Mouse (Mus musculus) liver, embryonic 12.5 days (tissue): ENCODE measurements at regions not wholly inside any gene's neighbourhood (a gene's known extent, or its start where the extent isn't known, plus 50 kb on each side); places are given as distances from the start of the nearest gene placed in this dataset.

Experiments
- ATAC-seq: fragments of 200-750 bp; cut with Nextera tagmentation; 2 replicates; pipeline ENCODE4 v1.8.0; 2017; ENCODE audit warnings: moderate number of reproducible peaks, mild to moderate bottlenecking, moderate library complexity
- H3K27ac ChIP-seq: fragments of 300-500 bp; sonication (generic); 2 replicates; pipeline ENCODE4 v1.5.1; 2016; ENCODE audit warnings: mild to moderate bottlenecking
- H3K27me3 ChIP-seq: fragments of 300-500 bp; sonication (generic); replicated peaks from 2 replicates; pipeline ENCODE4 v1.6.1; 2016; ENCODE audit warnings: mild to moderate bottlenecking, moderate library complexity
- H3K36me3 ChIP-seq: fragments of 300-500 bp; sonication (generic); 2 replicates; pipeline ENCODE4 v1.6.1; 2016; ENCODE audit warnings: mild to moderate bottlenecking, moderate library complexity
- H3K4me1 ChIP-seq: fragments of 300-500 bp; sonication (generic); 2 replicates; pipeline ENCODE4 v1.6.1; 2016
- H3K4me2 ChIP-seq: fragments of 300-500 bp; sonication (generic); 2 replicates; pipeline ENCODE4 v1.6.1; 2016; ENCODE audit warnings: mild to moderate bottlenecking, moderate library complexity
- H3K4me3 ChIP-seq: fragments of 300-500 bp; sonication (generic); 2 replicates; pipeline ENCODE4 v1.5.1; 2016; ENCODE audit warnings: mild to moderate bottlenecking, moderate library complexity
- H3K9ac ChIP-seq: fragments of 300-500 bp; sonication (generic); 2 replicates; pipeline ENCODE4 v1.6.1; 2016; ENCODE audit warnings: mild to moderate bottlenecking, moderate library complexity
- H3K9me3 ChIP-seq: fragments of 300-500 bp; sonication (generic); replicated peaks from 2 replicates; pipeline ENCODE4 v1.6.1; 2016; ENCODE audit warnings: mild to moderate bottlenecking, moderate library complexity
- WGBS: fragments of 180-500 bp; shearing (Covaris S2); methylation state at CpG from one replicate; pipeline ENCODE4 v1.1.7; 2016; ENCODE audit not compliant: insufficient replicate concordance; 5-methylcytosine and 5-hydroxymethylcytosine counted together

DNA sequence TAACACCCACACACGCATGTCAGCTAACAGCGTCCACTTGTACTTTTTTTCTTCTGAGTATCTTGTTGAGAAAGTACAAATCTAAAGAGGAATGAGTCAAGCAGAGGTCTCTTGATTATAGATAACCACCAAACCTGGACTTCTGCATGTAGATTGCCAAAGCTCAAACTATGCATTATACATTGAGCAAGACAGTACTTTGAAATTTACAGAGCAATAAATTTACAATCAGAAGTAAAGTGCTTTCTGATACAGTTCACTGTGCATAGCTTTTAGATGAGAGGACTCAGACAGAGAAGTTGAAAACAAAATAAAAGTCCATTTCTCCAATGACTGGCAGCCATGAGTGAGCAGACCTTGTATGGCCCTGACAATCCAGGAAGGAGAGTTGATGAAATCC, 597.0 kb downstream of the Efnb2 start:
- Histone ChIP-seq H3K27ac (no peak overlapping the region), H3K4me2 (no peak overlapping the region), H3K4me3 (no peak overlapping the region), H3K9ac (no peak overlapping the region), H3K36me3 (no peaks in the 10 kb centered on the region), H3K27me3 (no peaks in the 10 kb centered on the region), H3K4me1 (no peaks in the 10 kb centered on the region), H3K9me3 (no peaks in the 10 kb centered on the region)
- ATAC-seq = no peak
- 78% methylated on average over 2 of the region's 2 CpGs for WGBS

DNA sequence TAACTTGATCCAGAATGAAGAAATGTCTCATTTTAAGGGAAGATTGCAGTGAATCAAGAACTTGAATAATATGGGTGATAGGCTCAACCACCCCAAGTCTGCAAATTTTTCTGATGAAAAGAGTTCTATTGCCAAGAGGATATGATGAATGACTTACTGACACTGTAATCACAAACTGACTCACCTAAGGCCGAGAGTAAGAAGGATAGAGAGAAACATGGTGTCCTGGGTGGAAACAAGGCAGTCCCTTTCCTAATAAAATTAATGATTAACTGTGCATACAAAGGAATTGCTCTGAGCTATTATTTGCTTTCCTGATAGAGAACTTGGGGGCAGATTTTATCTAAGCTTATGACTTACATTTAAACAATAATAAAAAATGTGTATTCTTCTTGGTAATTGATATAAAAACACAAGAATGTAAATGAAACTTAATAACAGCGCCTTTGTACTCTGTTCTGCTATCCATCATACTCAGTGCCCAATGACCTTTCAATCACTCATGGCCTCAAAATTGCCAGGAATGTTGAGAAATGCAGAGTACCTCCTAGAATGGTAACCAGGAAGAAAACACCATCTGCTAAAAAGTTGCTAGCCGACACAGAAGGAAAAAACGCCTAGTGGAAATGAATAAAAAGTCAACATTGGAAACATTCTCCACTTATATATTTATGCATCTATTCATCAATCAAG, 606.7 kb downstream of the Efnb2 start:
- Histone ChIP-seq H3K27ac (no peak overlapping the region), H3K4me2 (no peak overlapping the region), H3K4me1 (no peaks in the 10 kb centered on the region), H3K9ac (no peak overlapping the region), H3K27me3 (no peaks in the 10 kb centered on the region), H3K36me3 (no peaks in the 10 kb centered on the region), H3K4me3 (no peak overlapping the region), H3K9me3 (no peaks in the 10 kb centered on the region)
- ATAC-seq = no peak
- WGBS = 60% methylated on average over 4 of the region's 4 CpGs

DNA sequence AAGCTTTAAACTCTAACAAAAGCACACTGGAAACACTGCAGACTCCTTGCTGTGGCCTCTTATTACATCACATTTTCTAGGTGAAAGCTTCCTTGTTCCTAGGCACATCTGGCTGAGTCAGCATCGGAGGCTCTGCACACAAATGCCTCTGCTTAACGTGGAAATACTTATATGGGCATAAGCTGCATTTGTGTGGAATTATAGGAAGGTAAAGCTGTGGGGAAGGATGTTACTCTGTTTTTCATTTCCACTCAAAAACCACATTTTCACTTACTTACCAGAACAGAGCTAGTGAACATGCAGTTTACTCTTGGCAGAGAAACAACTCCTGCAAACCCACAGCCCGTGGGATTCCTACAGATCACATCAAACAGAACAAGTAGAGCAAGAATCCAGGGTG, 609.9 kb downstream of the Efnb2 start:
- H3K4me2 ChIP-seq = no peak overlapping the region
- WGBS = 37% methylated on average over 3 of the region's 3 CpGs
- H3K9ac ChIP-seq = no peak overlapping the region
- H3K27ac ChIP-seq = no peak overlapping the region
- H3K9me3 ChIP-seq = no peaks in the 10 kb centered on the region
- H3K36me3 ChIP-seq = no peaks in the 10 kb centered on the region
- no peak overlapping the region for H3K4me3 ChIP-seq
- no peak for ATAC-seq
- H3K4me1 ChIP-seq = no peaks in the 10 kb centered on the region
- no peaks in the 10 kb centered on the region for H3K27me3 ChIP-seq

DNA sequence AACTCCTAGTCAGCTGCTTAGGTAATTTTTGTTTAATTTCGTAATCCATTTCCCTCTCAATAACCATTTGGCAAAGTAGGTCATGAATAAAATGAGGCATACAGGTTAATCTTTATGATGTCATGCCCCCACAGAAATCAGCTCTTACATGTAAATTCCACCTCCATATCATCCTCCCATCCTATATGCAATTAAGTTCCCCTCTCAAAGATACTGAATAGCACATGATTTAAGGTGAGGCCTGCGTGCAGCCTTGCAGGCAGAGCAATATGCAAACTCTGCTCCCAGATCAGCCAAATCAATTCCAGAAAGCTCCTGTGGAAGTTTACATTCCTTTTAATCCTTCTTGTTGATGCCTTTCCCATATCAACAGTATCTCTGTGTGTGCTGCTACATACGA, 610.3 kb downstream of the Efnb2 start:
- Histone ChIP-seq H3K9me3 (no peaks in the 10 kb centered on the region), H3K27me3 (no peaks in the 10 kb centered on the region), H3K4me2 (no peak overlapping the region), H3K4me1 (no peaks in the 10 kb centered on the region), H3K27ac (no peak overlapping the region), H3K4me3 (no peak overlapping the region), H3K36me3 (no peaks in the 10 kb centered on the region), H3K9ac (no peak overlapping the region)
- ATAC-seq = no peak
- WGBS = 49% methylated on average over 3 of the region's 3 CpGs

DNA sequence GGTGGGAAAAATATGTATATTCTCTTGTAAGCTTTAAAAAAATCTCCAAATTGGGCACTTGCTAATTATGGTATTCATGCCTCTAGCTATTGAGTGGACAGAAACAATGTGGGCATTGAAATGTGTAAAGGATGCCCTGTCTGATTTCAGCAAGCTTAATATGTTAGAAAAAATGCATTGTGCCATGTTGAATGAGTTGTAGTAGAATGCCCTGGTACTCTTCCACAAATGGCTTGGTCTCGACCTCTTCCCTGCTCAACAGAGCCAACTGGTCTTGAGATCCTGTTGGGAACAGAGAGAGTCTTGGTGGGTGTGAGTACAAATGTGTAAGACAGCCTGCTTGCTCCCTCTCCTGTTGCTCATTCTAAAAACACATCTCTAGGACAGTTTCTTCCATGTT, 616.1 kb downstream of the Efnb2 start:
- Histone ChIP-seq H3K27me3 (no peaks in the 10 kb centered on the region), H3K4me1 (no peaks in the 10 kb centered on the region), H3K27ac (no peak overlapping the region), H3K4me2 (no peak overlapping the region), H3K36me3 (no peaks in the 10 kb centered on the region), H3K9ac (no peak overlapping the region), H3K9me3 (no peaks in the 10 kb centered on the region), H3K4me3 (no peak overlapping the region)
- WGBS = 43% methylated on average over 1 of the region's 1 CpGs
- no peak for ATAC-seq

DNA sequence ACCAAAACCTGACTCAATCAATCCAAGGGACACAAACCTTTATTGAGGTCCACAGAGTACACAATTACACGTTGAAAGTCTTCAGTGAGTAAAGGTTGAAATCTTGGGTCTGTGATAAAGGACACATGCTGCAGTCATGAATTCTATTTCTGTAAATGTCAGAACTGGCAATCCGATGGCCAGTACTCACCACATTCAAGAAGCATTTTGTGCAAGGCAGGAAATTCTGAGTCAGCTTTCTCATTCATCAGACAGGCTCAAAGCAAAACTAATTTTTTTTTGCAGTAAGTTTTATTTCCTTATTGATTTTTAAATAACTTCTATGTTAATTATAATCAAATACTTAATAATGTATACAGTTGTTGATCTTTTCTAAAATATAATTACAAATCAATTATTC, 616.7 kb downstream of the Efnb2 start:
- Histone ChIP-seq H3K9me3 (no peaks in the 10 kb centered on the region), H3K4me3 (no peak overlapping the region), H3K9ac (no peak overlapping the region), H3K27ac (no peak overlapping the region), H3K36me3 (no peaks in the 10 kb centered on the region), H3K4me1 (no peaks in the 10 kb centered on the region), H3K4me2 (no peak overlapping the region), H3K27me3 (no peaks in the 10 kb centered on the region)
- ATAC-seq = no peak
- WGBS = 60% methylated on average over 2 of the region's 2 CpGs

DNA sequence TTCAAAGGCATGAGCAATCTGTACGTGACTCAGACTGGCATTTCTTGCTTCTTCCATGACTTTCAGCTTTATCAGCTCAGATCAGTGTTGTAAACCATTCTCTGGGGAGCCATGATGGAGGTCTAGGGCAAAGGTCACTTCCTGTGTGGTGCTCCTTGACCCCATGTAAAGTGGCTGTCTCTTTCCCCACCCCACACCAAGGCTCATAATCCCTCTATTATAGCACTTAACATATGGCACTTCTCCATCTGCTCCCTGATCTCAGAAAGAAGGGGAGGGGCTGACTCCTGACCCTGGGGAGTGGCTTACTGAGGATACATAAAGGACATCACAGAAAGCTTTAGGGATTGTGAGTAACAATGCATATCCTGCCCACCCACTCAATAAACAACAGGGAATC, 623.1 kb downstream of the Efnb2 start:
- H3K27ac ChIP-seq = no peak overlapping the region
- H3K9ac ChIP-seq = no peak overlapping the region
- no peaks in the 10 kb centered on the region for H3K27me3 ChIP-seq
- no peaks in the 10 kb centered on the region for H3K9me3 ChIP-seq
- WGBS = 45% methylated on average over 1 of the region's 1 CpGs
- no peak overlapping the region for H3K4me3 ChIP-seq
- ATAC-seq = no peak
- H3K36me3 ChIP-seq = no peaks in the 10 kb centered on the region
- no peaks in the 10 kb centered on the region for H3K4me1 ChIP-seq
- H3K4me2 ChIP-seq = no peak overlapping the region

DNA sequence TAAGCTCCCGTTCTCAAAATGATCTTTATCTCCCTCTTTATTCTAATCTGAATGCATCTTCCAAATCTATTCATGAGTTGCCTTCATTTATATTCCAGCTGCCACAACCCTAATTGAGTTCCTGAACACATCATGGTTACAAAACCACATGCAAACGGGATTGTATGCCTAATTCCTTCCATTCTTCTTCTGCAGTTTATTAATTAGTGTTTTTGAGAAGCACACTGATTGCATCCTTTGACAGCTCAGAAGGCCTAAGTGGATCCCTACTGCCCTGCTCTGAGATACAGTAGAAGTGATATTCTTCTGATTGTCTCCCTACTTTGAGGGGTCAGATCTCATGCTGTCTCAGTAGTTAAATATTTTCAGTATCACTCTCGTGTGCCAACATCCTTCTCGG, 649.9 kb downstream of the Efnb2 start:
- Histone ChIP-seq H3K4me3 (no peak overlapping the region), H3K4me2 (no peak overlapping the region), H3K27ac (no peak overlapping the region), H3K27me3 (no peaks in the 10 kb centered on the region), H3K9me3 (no peaks in the 10 kb centered on the region), H3K4me1 (no peaks in the 10 kb centered on the region), H3K9ac (no peak overlapping the region), H3K36me3 (no peaks in the 10 kb centered on the region)
- ATAC-seq = no peak
- WGBS = 57% methylated on average over 4 of the region's 4 CpGs

DNA sequence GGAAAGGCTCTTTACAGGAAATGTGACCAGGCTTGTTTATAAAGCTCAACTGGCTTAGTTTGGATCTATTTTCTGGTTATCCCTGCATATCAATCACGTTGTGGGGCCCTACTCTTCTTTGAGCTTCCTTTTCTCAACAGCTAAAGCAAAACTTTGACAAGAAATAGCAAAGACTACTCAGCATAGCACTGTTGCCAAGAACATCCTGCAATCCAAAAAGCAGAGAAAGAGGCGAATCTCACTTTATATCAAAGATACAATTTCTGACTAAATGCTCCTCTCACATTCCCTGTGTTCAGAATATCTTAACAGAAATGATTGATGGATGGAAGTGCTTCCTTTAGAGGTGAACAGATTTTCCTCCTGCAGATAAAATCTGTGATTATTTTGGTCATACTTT, 666.1 kb downstream of the Efnb2 start:
- ATAC-seq = no peak
- Histone ChIP-seq H3K27me3 (no peaks in the 10 kb centered on the region), H3K9me3 (no peaks in the 10 kb centered on the region), H3K4me1 (no peaks in the 10 kb centered on the region), H3K4me2 (no peak overlapping the region), H3K4me3 (no peak overlapping the region), H3K9ac (no peak overlapping the region), H3K27ac (no peak overlapping the region), H3K36me3 (no peaks in the 10 kb centered on the region)
- WGBS = 25% methylated on average over 2 of the region's 2 CpGs

DNA sequence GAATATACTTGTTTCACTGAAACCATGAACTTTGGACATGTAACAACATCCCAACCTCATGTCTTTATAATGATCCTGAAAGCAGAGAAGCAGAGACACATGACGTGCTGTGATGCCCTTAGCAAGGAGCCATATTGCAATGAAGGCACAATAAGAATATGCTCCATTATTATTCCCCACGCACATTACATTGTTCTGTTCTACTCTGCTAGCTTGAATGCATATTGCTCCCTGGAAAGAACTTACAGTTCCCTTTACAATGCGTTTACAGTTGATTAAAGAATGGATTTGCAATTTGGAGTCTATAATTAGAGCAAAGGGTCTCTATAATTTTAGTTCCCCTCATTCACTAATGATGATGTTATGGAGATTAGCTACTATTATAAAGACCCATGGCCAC, 672.2 kb downstream of the Efnb2 start:
- no peaks in the 10 kb centered on the region for H3K27me3 ChIP-seq
- no peak overlapping the region for H3K27ac ChIP-seq
- H3K4me1 ChIP-seq = no peaks in the 10 kb centered on the region
- H3K9me3 ChIP-seq = no peaks in the 10 kb centered on the region
- no peak overlapping the region for H3K4me2 ChIP-seq
- no peaks in the 10 kb centered on the region for H3K36me3 ChIP-seq
- no peak overlapping the region for H3K4me3 ChIP-seq
- no peak overlapping the region for H3K9ac ChIP-seq
- WGBS = 57% methylated on average over 3 of the region's 3 CpGs
- no peak for ATAC-seq

DNA sequence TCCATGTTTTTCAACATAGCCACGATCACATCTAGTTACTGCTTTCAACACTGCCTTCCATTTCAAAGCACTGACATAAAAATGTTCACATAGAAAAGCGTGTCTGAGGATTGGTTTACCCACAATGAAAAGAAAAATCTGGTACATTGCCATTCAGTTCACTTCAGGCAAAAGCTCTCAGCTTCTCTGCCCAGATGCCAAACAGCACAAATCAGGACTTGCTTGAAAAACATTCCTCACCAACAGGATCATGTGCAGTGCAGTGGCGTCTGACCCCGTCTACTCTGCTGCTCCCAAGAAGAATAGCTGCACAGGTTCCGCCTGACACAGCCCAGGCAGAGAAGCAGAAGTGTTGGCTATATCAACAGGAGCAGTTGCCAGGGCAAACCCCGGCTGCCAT, 684.0 kb downstream of the Efnb2 start:
- WGBS = 65% methylated on average over 6 of the region's 6 CpGs
- no peak for ATAC-seq
- H3K9me3 ChIP-seq = no peaks in the 10 kb centered on the region
- no peak overlapping the region for H3K9ac ChIP-seq
- no peaks in the 10 kb centered on the region for H3K36me3 ChIP-seq
- H3K4me3 ChIP-seq = no peak overlapping the region
- no peaks in the 10 kb centered on the region for H3K4me1 ChIP-seq
- no peaks in the 10 kb centered on the region for H3K27me3 ChIP-seq
- H3K4me2 ChIP-seq = no peak overlapping the region
- H3K27ac ChIP-seq = no peak overlapping the region

DNA sequence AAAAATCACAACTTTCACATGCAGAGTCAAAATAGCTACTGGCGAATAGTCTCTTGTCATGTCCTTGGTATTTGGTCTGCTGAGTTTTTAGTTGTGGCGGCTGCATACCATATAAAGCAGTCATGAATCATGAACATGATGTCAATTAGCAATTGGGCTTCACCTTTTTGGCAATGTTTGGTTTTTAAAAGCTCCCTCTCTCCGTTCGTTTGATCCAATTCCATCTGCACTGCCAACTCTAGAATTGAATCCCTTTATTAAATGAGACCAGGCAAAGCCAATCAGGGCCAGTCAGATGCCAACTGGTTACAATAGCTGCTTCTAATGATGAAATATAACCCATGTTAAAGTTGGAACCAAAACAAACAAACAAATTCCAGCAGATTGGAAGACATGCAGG, 687.3 kb downstream of the Efnb2 start:
- no peaks in the 10 kb centered on the region for H3K9me3 ChIP-seq
- WGBS = 67% methylated on average over 4 of the region's 4 CpGs
- no peak overlapping the region for H3K27ac ChIP-seq
- H3K9ac ChIP-seq = no peak overlapping the region
- no peaks in the 10 kb centered on the region for H3K4me1 ChIP-seq
- H3K4me2 ChIP-seq = no peak overlapping the region
- no peak overlapping the region for H3K4me3 ChIP-seq
- H3K36me3 ChIP-seq = no peaks in the 10 kb centered on the region
- H3K27me3 ChIP-seq = no peaks in the 10 kb centered on the region
- no peak for ATAC-seq

DNA sequence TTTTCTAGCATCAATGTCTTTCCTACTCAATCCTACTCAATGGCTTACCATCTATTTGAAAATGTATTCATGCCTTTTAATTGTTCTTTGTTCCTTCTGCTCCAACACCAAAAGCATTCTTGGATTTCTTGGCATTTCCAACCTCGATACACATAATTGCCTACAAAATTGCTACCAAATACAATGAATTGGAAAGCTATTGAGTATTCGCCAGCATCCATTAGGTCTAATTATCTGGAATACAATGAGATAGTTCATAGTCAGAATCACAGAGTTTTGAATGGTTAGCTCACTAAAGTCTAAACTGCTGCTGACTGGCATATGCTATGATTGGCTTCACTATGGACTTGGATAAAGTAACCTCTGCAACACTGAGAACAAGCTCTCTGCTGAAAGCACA, 696.8 kb downstream of the Efnb2 start:
- H3K36me3 ChIP-seq = no peaks in the 10 kb centered on the region

More for the DNA sequence above, 696.8 kb downstream of the Efnb2 start:
- H3K4me1 ChIP-seq = no peaks in the 10 kb centered on the region
- no peaks in the 10 kb centered on the region for H3K27me3 ChIP-seq
- no peak overlapping the region for H3K27ac ChIP-seq
- H3K4me2 ChIP-seq = no peak overlapping the region
- no peak overlapping the region for H3K9ac ChIP-seq
- no peak for ATAC-seq
- 73% methylated on average over 2 of the region's 2 CpGs for WGBS
- H3K9me3 ChIP-seq = no peaks in the 10 kb centered on the region
- H3K4me3 ChIP-seq = no peak overlapping the region
